Mouse (Mus musculus): Measurements from ENCODE around the gene Mknk1.

The Mknk1 gene

DNA sequence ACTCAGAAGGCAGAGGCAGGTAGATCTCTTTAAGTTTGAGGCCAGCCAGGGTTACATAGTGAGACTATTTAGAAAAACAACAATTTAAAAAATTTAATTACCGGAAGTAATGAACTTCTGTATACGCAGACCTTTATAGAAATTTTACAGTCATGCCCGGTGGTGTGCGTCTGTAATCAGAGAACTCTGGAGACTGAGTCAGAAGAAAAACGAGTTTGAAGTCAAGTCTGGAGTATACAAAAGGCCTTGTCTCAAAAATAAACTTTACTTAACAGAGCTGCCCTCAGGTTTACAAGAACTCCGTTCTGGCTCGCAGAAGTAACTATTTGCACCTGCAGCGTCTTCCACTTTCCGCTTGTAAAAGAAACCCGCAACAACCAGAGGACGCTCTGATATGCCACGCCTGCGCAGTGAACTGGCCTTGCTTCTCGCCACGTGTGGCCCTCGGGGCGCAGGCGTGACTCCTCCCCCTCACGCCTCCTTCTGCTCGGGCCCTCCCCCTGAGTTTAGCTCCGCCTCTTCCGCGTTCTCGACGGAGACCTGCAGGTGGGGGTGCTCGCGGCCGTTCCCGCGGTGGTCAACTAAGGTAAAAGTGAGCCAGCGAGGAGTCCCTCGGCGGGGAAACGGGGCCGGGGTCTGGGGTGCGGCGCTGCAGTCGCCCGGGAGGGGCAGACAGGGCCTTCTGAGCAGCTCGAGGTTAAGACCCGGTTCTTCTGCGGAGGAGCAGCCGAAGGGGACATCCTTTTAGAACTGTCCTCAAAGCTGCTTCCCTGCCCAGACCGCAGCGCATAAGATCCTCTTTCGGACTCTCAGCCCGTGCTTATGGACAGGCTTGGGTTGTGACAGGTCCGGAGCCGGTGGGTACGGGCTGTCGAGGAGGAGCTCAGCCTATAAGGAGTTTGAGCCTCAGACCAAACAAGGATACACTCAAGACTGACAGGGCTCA lies at the start of gene Mknk1:
Gene Mknk1 (plus strand): TSS at position 503 of the 946 bp plus-strand sequence.
- DNase-seq (ENCODE audit: inconsistent ontology term), result peak; percentile 94

DNA sequence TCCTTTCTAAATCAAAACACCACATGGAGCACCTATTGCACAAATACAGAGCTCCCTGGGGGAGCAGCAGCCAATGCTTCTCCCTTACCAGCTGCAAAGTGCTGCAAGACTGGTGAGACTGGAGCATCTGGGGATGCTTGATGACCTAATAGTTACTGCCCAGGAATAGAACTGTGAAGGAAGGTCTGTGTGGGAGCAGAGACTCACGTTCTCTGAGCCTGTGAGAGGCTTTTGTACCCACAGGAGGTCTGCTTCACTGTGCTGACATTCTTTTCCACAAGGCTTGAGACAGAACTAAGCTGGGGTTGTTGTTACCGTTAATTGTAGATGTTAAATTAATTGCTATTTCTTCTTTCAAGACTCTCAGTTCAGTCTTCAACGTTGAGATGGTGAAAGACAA lies 48.1 kb upstream of the Mknk1 start:
- no peak for DNase-seq (ENCODE audit: inconsistent ontology term)

DNA sequence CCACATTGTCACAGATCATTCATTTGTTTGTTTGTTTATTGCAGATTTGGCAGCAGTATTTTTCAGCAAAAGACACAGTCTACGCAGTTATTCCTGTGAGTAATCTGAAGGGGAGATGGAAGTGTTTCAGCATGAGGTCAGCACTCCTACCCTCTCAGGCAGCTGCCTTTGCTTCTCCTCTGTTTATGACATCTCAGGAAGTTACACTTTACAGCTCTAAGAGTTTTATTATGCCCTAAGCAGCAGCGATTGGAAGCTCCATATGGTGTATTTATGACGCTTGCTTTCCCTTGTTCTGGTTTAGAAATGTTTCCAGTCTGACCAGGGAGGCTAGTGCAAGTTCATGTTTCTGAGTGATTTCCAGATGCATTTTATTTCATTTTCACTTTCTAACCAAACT lies 43.6 kb upstream of the Mknk1 start:
- DNase-seq (ENCODE audit: inconsistent ontology term), result no peak

DNA sequence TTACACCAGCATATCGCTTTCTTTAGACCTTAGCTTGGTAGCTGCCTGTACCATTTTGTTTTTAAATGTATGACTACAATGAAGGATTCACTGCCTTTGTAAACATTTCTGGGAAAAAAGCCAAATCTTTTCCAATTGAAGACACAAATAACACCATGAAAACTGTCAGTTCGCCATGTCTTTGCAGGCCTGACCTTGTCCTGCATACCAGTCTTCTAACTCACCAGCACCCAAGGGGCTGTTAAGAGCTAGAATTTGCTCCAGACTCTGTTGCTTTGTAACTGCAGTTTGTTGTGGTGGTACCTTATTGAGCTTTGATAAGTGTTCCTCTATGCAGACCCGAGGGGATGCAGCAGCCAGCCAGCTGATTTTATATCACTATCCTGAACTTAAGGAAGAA lies 39.0 kb upstream of the Mknk1 start:
- peak; percentile 87 for DNase-seq (ENCODE audit: inconsistent ontology term)

DNA sequence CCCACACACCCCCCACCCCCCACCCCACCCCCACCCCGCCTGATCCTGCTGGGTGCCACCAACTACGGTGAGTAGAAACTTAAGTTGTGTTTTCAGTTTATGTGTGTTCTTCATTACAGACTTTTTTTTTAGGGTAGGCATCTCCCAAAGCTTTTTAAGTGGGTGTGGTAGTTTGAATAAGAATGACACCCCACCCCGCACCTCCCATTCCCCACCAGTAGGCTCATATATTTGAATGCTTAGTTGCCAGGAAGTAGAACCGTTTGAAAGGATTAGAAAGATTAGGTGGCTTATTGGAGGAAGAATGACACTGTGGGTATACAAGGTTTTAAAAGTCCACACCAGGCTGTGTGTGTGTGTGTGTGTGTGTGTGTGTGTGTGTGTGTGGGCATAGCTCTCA lies 26.7 kb upstream of the Mknk1 start:
- DNase-seq (ENCODE audit: inconsistent ontology term), result no peak

DNA sequence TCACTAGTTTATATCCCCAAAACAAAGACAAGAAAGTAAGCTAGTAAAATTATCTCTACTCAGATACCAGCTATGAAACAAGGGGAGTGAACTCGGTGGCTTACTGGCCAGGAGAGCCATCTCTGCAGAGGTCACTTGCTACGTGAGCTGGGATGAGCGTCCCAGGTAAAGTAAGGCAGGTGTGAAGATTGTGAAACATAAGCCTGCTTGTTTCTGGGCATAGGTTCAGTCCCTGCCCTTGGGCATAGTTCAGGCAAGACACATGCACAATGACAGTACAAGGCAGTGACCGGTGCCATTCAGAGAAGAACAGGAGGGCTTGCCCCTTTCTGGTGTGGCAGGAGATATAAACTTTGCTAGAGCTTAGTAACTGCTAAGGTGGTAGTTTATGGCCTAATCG lies 23.4 kb upstream of the Mknk1 start:
- DNase-seq (ENCODE audit: inconsistent ontology term), result no peak

DNA sequence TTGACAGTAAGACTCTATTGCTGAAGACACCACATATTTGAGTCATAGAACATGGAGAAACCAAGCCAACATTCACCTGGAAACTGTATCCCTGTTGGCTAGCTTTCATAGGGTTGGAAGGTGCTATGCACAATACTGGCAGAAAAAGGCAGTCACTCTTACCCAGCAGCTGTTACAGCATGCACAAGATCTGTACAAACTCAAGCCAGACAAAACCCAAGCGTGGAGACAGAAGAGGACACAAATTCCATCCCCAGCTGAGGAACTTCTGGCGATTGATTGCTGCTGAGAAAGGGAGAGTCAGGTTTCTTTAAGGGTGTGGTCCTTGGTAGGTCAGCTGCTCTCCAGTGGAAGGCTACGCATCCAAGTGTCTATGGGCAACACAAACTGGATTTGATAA lies 18.8 kb upstream of the Mknk1 start:
- DNase-seq (ENCODE audit: inconsistent ontology term), result no peak

DNA sequence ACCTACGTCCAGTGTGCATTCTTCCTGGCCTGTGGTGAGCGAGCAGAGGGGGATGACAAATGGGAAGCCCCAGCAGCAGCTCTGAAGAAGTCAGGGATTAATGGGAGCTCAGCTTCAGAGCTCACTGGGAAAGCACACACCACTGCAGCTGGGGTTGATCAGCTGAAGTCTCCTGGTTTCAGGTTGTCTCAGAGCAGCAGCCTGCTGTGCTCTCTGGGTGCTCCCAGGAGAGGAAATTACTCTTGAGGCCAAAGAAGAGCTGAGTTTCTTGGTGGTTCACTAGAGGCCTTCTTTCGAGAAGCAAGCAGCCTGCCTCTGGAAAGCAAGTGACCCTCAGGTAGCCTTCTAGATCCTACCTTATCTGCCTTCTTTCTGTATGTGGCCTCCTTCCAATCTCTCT lies 18.1 kb upstream of the Mknk1 start:
- no peak for DNase-seq (ENCODE audit: inconsistent ontology term)

DNA sequence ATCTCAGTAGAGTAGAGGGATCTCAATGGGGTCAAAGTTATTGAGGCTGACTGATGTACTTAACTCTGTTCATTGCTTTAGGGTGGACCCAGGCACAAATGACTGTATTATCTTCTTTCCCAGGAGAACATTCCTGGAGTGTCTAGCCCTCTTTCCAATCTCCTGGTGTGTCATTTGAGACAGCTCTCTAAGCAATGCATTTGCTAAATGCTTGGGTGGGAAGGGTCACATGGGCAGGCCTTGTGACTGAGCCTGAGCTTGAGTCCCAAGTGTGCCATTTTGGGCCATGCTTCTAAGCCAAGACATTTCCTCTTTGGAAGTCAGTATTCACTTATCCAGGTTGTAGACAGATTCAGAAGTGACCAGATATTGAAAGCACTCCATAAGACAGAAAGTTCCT lies 17.6 kb upstream of the Mknk1 start:
- DNase-seq (ENCODE audit: inconsistent ontology term), result no peak

DNA sequence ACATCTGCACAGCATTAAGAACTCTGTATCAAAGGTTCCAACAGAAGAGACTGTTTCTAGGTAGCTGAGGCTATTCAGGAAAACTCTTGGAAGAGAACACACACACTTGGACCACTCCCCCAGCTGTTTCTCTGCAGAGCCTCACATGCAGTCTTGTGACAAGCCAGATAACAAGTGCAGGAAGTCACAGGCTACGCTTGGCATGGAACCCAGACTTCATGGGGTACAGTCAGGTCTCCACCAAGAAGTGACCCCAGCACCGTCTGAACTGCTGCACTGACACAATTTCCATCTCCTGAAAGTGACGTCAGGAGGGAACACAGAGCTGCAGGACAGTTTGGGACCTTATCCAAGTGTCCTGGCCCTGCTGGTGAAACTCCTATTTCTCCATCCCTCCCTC lies 17.1 kb upstream of the Mknk1 start:
- no peak for DNase-seq (ENCODE audit: inconsistent ontology term)

DNA sequence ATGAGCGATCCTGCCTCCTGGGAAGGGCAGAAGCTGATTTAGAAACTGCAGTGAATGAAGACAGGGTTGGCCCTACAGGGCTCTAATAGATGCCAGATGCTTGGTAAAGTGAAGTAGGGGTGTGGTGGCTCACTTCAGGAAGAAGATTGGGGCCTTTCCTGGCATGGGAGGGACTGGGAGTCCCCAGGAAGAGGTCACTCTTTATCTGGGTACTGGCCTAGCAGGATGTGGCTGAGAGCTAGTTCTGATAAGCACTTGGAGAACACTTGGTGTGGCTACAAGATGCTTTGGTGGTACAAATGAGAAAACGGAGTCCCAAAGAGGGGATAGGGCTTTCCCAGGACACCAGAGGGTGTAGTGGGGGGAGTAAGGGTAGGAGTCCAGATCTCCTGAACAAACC lies 14.8 kb upstream of the Mknk1 start:
- DNase-seq (ENCODE audit: inconsistent ontology term), result no peak

DNA sequence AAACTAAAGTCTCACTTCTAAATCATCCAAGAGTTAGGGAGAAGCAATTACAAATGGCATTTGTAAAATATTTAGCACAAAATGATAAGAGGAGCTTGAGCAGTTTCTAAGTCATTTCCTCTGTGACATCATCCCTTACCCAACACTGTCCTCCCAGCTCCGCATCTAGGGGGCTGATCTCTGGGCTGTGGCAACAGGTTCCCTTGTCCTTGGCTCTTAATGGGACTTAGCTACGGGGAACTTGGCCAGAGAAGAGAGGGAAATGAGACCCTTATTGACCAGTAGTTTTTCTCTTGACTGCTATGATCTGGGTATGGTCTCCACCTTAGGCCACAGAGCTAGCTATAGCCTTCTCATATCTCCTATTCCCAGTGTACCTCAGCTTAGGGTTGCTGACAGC lies 13.7 kb upstream of the Mknk1 start:
- no peak for DNase-seq (ENCODE audit: inconsistent ontology term)

DNA sequence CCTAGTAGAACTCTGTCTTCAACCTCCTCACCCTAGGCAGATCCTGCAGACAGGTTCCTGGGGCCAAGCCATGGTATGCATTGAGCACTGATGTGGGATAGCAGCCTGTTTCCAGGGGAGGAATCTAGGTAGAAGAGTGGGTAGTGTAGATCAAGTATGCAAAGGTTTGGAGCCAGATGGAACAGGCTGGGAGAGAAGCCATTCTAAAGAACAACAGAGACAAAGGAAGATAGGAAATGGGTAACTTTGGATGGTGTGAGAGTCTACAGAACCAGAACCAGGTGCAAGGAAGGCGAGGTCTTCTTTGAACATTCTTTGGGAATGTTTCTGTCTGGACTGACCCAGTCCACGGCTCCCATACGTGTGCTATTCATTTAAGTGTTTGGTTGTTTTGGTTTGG lies 11.9 kb upstream of the Mknk1 start:
- DNase-seq (ENCODE audit: inconsistent ontology term), result no peak

DNA sequence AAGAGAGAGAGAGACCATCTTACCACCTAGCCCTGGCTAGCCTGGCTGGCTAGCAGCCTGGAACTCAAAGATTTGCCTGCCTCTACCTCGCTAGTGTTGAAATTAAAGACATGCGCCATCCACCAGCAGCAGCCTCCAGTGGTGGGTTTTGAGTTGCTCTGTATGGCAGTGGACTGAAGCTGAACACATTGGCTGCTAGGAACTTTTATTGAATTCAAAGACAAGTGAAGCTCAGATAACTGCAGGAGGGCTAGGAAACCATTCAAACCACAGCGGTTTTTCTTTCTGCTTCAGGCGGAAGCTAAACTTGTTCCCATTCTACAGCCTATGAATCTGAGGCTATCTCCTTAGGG lies 11.5 kb upstream of the Mknk1 start:
- no peak for DNase-seq (ENCODE audit: inconsistent ontology term)

DNA sequence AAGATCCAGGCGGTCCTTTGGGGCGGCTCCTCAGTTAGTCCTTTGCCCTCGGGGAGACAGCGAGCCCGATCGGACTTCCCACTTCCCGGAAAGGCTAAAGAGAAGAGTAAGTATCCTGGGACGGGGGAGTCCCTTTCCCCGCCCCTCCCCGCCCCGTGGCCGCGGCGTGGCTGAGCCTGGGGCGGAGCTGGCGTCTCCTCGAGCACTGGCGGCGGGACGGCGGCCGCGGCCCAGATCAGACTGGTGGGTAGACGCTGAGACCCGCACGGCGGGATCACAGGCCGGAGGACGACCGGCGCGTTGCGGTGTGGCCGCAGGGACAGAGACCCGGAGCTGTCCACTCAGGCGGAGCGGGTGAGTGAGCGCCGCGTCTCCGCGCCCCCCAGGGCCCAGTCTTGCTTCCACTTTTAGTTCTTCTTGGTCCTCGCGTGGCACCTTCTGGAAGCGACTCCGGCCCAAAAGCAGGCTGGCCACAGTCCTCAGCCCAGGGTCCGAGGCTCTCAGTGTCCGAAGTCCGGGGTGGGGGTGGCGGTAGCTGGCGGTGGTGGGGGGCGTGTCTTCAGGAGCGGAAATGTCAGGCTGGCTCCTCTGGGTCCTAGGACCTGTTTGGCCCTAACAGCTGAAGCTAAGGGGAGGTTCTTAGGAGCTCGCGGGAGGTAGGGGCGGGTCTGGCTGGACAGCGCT lies 11.0 kb upstream of the Mknk1 start, which contains the start of gene Mob3c:
Gene Mob3c (plus strand): TSS at position 205 of the 684 bp plus-strand sequence.
- peak; percentile 93 for DNase-seq (ENCODE audit: inconsistent ontology term)

DNA sequence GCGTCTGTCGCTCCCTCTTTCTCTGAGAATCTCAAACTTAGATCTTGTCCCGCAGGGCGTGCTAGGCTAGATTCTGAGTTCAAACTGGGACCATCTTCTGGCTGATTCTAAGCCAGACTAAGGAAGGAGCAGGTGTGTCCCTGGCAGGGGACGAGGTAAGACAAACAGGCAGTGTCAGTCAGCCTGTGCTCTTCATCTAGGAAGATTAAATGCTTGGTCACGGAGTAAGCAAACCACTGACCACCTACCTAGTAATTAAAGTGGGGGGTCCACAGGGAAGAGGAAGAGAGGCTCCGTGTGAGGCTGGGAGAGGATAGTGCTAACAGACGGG lies 10.5 kb upstream of the Mknk1 start:
- no peak for DNase-seq (ENCODE audit: inconsistent ontology term)

DNA sequence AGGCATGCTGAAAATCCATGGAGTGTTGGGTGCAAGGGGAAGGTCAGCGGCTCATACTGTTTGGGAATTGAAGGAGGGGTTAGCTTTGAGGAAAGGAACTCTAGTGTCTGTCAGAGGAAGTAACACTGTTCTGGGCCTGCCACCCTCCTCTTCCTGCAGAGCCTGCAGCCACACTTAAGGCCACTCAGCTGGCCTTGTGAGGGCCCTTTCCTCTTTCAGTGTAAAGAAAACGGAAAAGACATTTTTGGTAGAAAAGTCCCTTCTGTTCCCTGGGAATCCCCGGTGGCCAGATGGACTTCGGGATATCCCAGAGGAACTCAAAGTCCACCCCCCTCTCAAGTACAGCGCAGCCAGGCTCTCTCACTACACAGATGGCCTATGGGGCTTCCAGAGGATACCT lies 8.5 kb upstream of the Mknk1 start:
- no peak for DNase-seq (ENCODE audit: inconsistent ontology term)

DNA sequence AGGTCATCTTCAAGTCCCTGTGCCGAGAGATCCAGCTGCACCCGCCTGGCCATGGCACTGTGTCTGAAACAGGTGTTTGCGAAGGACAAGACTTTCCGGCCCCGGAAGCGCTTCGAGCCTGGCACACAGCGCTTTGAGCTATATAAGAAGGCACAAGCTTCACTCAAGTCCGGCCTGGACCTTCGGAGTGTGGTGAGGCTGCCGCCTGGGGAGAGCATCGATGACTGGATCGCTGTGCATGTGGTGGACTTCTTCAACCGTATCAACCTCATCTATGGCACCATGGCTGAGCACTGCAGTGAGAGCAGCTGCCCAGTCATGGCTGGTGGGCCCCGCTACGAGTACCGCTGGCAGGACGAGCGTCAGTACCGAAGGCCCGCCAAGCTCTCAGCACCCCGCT lies 7.8 kb upstream of the Mknk1 start:
- DNase-seq (ENCODE audit: inconsistent ontology term), result no peak

DNA sequence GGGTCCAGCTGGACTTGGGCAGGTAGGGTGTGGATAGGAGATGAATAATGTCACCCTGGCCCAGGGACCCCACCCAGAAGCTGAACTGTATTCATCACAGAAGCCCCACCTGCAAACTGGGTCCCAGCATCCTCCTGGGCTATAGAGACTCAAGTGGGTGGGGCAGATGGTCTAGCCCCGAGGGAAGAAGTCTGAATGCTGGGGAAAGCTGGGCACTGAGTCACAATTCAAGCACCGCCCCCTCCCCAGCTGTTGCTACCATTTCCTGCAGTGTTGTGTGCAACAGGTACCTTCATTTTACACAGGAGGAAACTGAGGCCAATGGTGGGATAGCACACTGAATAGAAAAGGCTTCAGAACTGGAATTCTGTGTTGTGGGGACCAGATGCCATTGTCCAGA lies 7.0 kb upstream of the Mknk1 start:
- DNase-seq (ENCODE audit: inconsistent ontology term), result no peak

DNA sequence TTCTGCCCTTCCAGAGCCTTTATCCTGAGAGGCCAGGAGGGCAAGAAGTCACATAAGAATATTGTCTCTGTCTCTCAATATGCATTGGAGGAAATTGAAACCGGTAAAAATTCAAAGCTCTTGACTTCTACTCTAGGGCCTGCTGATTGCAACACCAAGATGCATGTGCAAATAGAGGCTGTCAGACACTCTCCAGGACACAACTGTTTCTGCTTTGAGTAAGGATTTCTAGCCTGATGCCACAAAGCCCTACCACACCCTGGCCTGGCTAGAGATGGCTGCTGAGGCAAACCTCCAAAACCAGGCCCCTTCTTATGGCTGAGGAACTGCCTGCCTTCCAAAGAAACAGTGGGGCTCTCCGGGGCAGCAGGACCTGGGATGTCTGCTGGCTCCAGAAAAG lies 3.4 kb upstream of the Mknk1 start:
- no peak for DNase-seq (ENCODE audit: inconsistent ontology term)

DNA sequence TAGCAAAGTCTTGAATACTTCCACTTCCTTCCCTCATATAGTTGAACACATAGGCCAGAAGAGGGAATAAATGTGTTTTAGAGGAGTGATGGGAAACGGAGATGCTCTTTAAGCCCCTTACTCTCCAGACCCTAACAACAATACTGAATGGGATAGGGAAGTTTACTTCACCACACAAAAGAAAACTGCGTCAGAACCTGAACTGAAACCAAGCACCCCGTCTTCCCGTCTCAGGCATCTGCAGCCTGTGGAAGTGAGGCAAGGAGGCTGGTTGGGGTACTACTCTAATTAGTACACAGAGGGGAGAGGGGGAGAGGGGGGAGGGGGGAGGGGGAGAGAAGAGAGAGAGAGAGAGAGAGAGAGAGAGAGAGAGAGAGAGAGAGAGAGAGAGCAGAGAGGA lies 802 bp upstream of the Mknk1 start:
- DNase-seq (ENCODE audit: inconsistent ontology term), result no peak

DNA sequence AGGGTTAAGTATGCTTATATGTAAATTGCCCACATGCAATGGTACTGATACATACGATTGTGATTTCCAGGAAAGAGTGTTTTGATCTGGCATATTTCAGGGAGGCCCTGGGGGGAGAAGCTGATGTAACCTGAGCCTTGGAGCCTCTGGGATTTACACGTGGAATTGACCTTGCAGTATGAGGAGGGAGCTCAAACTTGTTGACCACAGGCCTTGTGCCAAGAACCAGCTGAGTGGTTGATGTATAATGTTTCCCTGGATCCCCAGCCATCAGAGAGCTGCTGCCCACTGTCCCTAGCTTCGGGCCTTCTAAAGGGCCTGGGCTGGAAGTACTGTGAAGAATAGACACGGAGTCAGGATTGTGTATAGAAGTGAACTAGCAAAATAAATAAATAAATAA lies 958 bp downstream of the Mknk1 start:
- DNase-seq (ENCODE audit: inconsistent ontology term), result no peak

DNA sequence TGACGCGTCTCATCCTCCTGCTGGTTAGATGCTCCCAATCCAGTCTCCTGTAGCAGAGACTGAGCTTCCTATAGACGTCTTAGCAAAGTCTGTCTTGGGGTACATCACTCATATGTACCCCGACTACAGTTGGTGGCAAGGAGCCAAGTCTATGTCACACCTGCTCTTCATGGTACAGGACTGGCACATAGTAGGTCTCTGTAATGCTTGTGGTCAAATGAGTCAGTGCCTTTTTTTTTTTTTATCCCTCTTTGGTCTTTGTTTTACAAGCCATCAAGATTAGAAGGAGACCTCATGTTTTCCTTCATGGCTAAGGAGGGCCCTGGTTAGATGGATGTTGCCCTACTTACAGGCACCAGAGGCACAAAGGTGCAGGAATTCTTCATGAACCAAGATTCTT lies 1.8 kb downstream of the Mknk1 start:
- DNase-seq (ENCODE audit: inconsistent ontology term), result no peak

All from Muller cell, postnatal 12 days (primary cell).